Mouse (Mus musculus): ENCODE data around the gene Arhgap24. TPM values are rescaled to one million over a fixed set of nuclear protein-coding genes. Genes with fewer than 3 reads are reported as not detected.
A peak's percentile ranks its signal among the peaks of the same experiment; 100 is the strongest.

Gene Arhgap24
- polyA plus RNA-seq (2015; fragmentation: Nextera tagmentation; extraction: Ambion mirVana), result 12.3 and 13.8 TPM in 2 replicates

- peak within 1 kb of the TSS; percentile 63 for H3K27ac ChIP-seq (replicated peaks)
- ATAC-seq (ENCODE audit: low FRiP score), result peak; percentile 73
- H3K4me2 ChIP-seq, result peak within 1 kb of the TSS; percentile 97
- H3K27me3 ChIP-seq (replicated peaks), result 0 out of 2 replicates have a peak, but pooled peaks cover 7% of the 10 kb centered on the region
- H3K9ac ChIP-seq (replicated peaks), result peak within 1 kb of the TSS; percentile 58
- H3K36me3 ChIP-seq, result no peaks in the 10 kb centered on the region
- no peaks in the 10 kb centered on the region for H3K9me3 ChIP-seq (replicated peaks)
- H3K4me3 ChIP-seq (replicated peaks), result peak within 1 kb of the TSS; percentile 53
- WGBS, result under 1% methylated on average over 44 of the region's 44 CpGs
- peaks cover 19% of the 10 kb centered on the region for H3K4me1 ChIP-seq
These were observed at the start of gene Arhgap24 for GRCm38 (mm10) chr5:102481215-102482211. Gene Arhgap24, plus strand, starts transcription at chr5:102481391.

GRCm38 (mm10) chr5:102434182-102434581 is 47.0 kb upstream of the Arhgap24 start:
- 53% methylated on average over 4 of the region's 4 CpGs for WGBS
- no peak overlapping the region for H3K9ac ChIP-seq (replicated peaks)
- H3K4me2 ChIP-seq, result no peak overlapping the region
- H3K4me1 ChIP-seq, result no peaks in the 10 kb centered on the region
- H3K36me3 ChIP-seq, result no peaks in the 10 kb centered on the region
- no peak overlapping the region for H3K27ac ChIP-seq (replicated peaks)
- H3K4me3 ChIP-seq (replicated peaks), result no peak overlapping the region
- no peaks in the 10 kb centered on the region for H3K9me3 ChIP-seq (replicated peaks)
- no peak for ATAC-seq (ENCODE audit: low FRiP score)
- H3K27me3 ChIP-seq (replicated peaks), result no peaks in the 10 kb centered on the region

- H3K27me3 ChIP-seq (replicated peaks), result no peaks in the 10 kb centered on the region
- H3K4me1 ChIP-seq, result no peaks in the 10 kb centered on the region
- no peak overlapping the region for H3K27ac ChIP-seq (replicated peaks)
- H3K4me3 ChIP-seq (replicated peaks), result no peak overlapping the region
- 59% methylated on average over 8 of the region's 8 CpGs for WGBS
- H3K9me3 ChIP-seq (replicated peaks), result no peaks in the 10 kb centered on the region
- H3K4me2 ChIP-seq, result no peak overlapping the region
- H3K9ac ChIP-seq (replicated peaks), result no peak overlapping the region
- no peaks in the 10 kb centered on the region for H3K36me3 ChIP-seq
- no peak for ATAC-seq (ENCODE audit: low FRiP score)
These were observed 44.6 kb upstream of the Arhgap24 start for GRCm38 (mm10) chr5:102436581-102436980.

- WGBS, result 89% methylated on average over 9 of the region's 9 CpGs
- H3K9me3 ChIP-seq (replicated peaks), result no peaks in the 10 kb centered on the region
- H3K4me3 ChIP-seq (replicated peaks), result no peak overlapping the region
- no peaks in the 10 kb centered on the region for H3K36me3 ChIP-seq
- no peak overlapping the region for H3K9ac ChIP-seq (replicated peaks)
- no peak overlapping the region for H3K4me2 ChIP-seq
- no peak overlapping the region for H3K27ac ChIP-seq (replicated peaks)
- H3K4me1 ChIP-seq, result no peaks in the 10 kb centered on the region
- H3K27me3 ChIP-seq (replicated peaks), result no peaks in the 10 kb centered on the region
- no peak for ATAC-seq (ENCODE audit: low FRiP score)
These were observed 41.9 kb upstream of the Arhgap24 start for GRCm38 (mm10) chr5:102439119-102439877.

GRCm38 (mm10) chr5:102447436-102447835 is 33.8 kb upstream of the Arhgap24 start:
- no peak for ATAC-seq (ENCODE audit: low FRiP score)
- H3K4me2 ChIP-seq, result no peak overlapping the region

GRCm38 (mm10) chr5:102450897-102451296 is 30.3 kb upstream of the Arhgap24 start:
- Histone ChIP-seq H3K4me1 (no peaks in the 10 kb centered on the region), H3K27me3 (replicated peaks) (no peaks in the 10 kb centered on the region), H3K9me3 (replicated peaks) (no peaks in the 10 kb centered on the region), H3K27ac (replicated peaks) (no peak overlapping the region), H3K4me2 (no peak overlapping the region), H3K4me3 (replicated peaks) (no peak overlapping the region), H3K9ac (replicated peaks) (no peak overlapping the region), H3K36me3 (no peaks in the 10 kb centered on the region)
- no peak for ATAC-seq (ENCODE audit: low FRiP score)
- 94% methylated on average over 2 of the region's 2 CpGs for WGBS

More at GRCm38 (mm10) chr5:102447436-102447835, 33.8 kb upstream of the Arhgap24 start:
- H3K27ac ChIP-seq (replicated peaks), result no peak overlapping the region
- H3K27me3 ChIP-seq (replicated peaks), result no peaks in the 10 kb centered on the region
- H3K9ac ChIP-seq (replicated peaks), result no peak overlapping the region
- no peaks in the 10 kb centered on the region for H3K36me3 ChIP-seq
- no peaks in the 10 kb centered on the region for H3K4me1 ChIP-seq
- 96% methylated on average over 9 of the region's 9 CpGs for WGBS
- no peaks in the 10 kb centered on the region for H3K9me3 ChIP-seq (replicated peaks)
- no peak overlapping the region for H3K4me3 ChIP-seq (replicated peaks)

- no peak overlapping the region for H3K4me3 ChIP-seq (replicated peaks)
- ATAC-seq (ENCODE audit: low FRiP score), result no peak
- no peaks in the 10 kb centered on the region for H3K4me1 ChIP-seq
- no peaks in the 10 kb centered on the region for H3K27me3 ChIP-seq (replicated peaks)
- H3K36me3 ChIP-seq, result no peaks in the 10 kb centered on the region
- H3K4me2 ChIP-seq, result no peak overlapping the region
- 89% methylated on average over 7 of the region's 7 CpGs for WGBS
- H3K9ac ChIP-seq (replicated peaks), result no peak overlapping the region
- no peaks in the 10 kb centered on the region for H3K9me3 ChIP-seq (replicated peaks)
- no peak overlapping the region for H3K27ac ChIP-seq (replicated peaks)
These were observed 29.0 kb upstream of the Arhgap24 start for GRCm38 (mm10) chr5:102452079-102452797.

GRCm38 (mm10) chr5:102453324-102453723 is 27.9 kb upstream of the Arhgap24 start:
- no peak overlapping the region for H3K9ac ChIP-seq (replicated peaks)
- no peaks in the 10 kb centered on the region for H3K9me3 ChIP-seq (replicated peaks)
- no peaks in the 10 kb centered on the region for H3K27me3 ChIP-seq (replicated peaks)
- WGBS, result 98% methylated on average over 2 of the region's 2 CpGs
- no peak overlapping the region for H3K4me3 ChIP-seq (replicated peaks)
- no peaks in the 10 kb centered on the region for H3K4me1 ChIP-seq
- no peak overlapping the region for H3K27ac ChIP-seq (replicated peaks)
- H3K4me2 ChIP-seq, result no peak overlapping the region
- no peaks in the 10 kb centered on the region for H3K36me3 ChIP-seq
- ATAC-seq (ENCODE audit: low FRiP score), result no peak

GRCm38 (mm10) chr5:102455247-102455646 is 25.9 kb upstream of the Arhgap24 start:
- no peak overlapping the region for H3K27ac ChIP-seq (replicated peaks)
- no peaks in the 10 kb centered on the region for H3K4me1 ChIP-seq
- no peaks in the 10 kb centered on the region for H3K36me3 ChIP-seq
- 72% methylated on average over 2 of the region's 2 CpGs for WGBS
- no peak overlapping the region for H3K9ac ChIP-seq (replicated peaks)
- no peaks in the 10 kb centered on the region for H3K27me3 ChIP-seq (replicated peaks)
- no peak overlapping the region for H3K4me2 ChIP-seq
- no peak overlapping the region for H3K4me3 ChIP-seq (replicated peaks)
- no peak for ATAC-seq (ENCODE audit: low FRiP score)
- H3K9me3 ChIP-seq (replicated peaks), result no peaks in the 10 kb centered on the region

GRCm38 (mm10) chr5:102460452-102461197 is 20.6 kb upstream of the Arhgap24 start:
- Histone ChIP-seq H3K27ac (replicated peaks) (no peak overlapping the region), H3K4me3 (replicated peaks) (no peak overlapping the region), H3K4me2 (no peak overlapping the region), H3K9ac (replicated peaks) (no peak overlapping the region), H3K4me1 (no peaks in the 10 kb centered on the region), H3K27me3 (replicated peaks) (no peaks in the 10 kb centered on the region), H3K36me3 (no peaks in the 10 kb centered on the region), H3K9me3 (replicated peaks) (no peaks in the 10 kb centered on the region)
- ATAC-seq (ENCODE audit: low FRiP score), result no peak
- 90% methylated on average over 12 of the region's 12 CpGs for WGBS

GRCm38 (mm10) chr5:102462948-102463347 is 18.2 kb upstream of the Arhgap24 start:
- 81% methylated on average over 3 of the region's 3 CpGs for WGBS
- H3K4me2 ChIP-seq, result no peak overlapping the region
- no peak overlapping the region for H3K9ac ChIP-seq (replicated peaks)
- no peaks in the 10 kb centered on the region for H3K36me3 ChIP-seq
- no peaks in the 10 kb centered on the region for H3K4me1 ChIP-seq
- H3K27ac ChIP-seq (replicated peaks), result no peak overlapping the region
- no peaks in the 10 kb centered on the region for H3K9me3 ChIP-seq (replicated peaks)
- ATAC-seq (ENCODE audit: low FRiP score), result no peak
- H3K4me3 ChIP-seq (replicated peaks), result no peak overlapping the region
- H3K27me3 ChIP-seq (replicated peaks), result no peaks in the 10 kb centered on the region
